Mouse (Mus musculus): ENCODE results near the gene Phf7. TPM values are rescaled to one million over a fixed set of nuclear protein-coding genes. Genes with fewer than 3 reads are reported as not detected.
A peak's percentile ranks its signal among the peaks of the same experiment; 100 is the strongest.

Gene Phf7
- polyA plus RNA-seq, 1 experiment from 2014 or later = 8.6 TPM

GRCm38 (mm10) chr14:31205562-31206467 lies 45.3 kb downstream of the Phf7 start:
- Histone ChIP-seq H3K4me3 (ENCODE audit: low read depth, low read length) (peak overlapping the region; percentile 83), H3K36me3 (ENCODE audit: control insufficient read depth, insufficient read depth) (peaks cover 33% of the 10 kb centered on the region), H3K27me3 (replicated peaks; ENCODE audit: control insufficient read depth, insufficient read depth, low read length) (no peaks in the 10 kb centered on the region), H3K9me3 (ENCODE audit: control insufficient read depth) (no peaks in the 10 kb centered on the region), H3K9ac (ENCODE audit: low read depth, low read length) (peak overlapping the region; percentile 94), H3K4me1 (replicated peaks; ENCODE audit: control insufficient read depth, insufficient read depth, low read length) (no peaks in the 10 kb centered on the region; the same call in 1 of the 2 replicates), H3K27ac (ENCODE audit: low read depth, low read length) (peak overlapping the region; percentile 88), H3K4me2 (replicated peaks; ENCODE audit: low read depth) (peak overlapping the region; percentile 88)
- TF ChIP-seq CTCF (IDR thresholded peaks at IDR 0.05; ENCODE audit: low read depth) = no peak
- peak; percentile 51 for ATAC-seq
- WGBS = under 1% methylated on average over 39 of the region's 39 CpGs

- WGBS = 6% methylated on average over 7 of the region's 8 CpGs
- Histone ChIP-seq H3K4me2 (replicated peaks; ENCODE audit: low read depth) (peak overlapping the region; percentile 88), H3K9me3 (ENCODE audit: control insufficient read depth) (no peaks in the 10 kb centered on the region), H3K36me3 (ENCODE audit: control insufficient read depth, insufficient read depth) (peaks cover 39% of the 10 kb centered on the region), H3K27me3 (replicated peaks; ENCODE audit: control insufficient read depth, insufficient read depth, low read length) (no peaks in the 10 kb centered on the region), H3K4me1 (replicated peaks; ENCODE audit: control insufficient read depth, insufficient read depth, low read length) (no peaks in the 10 kb centered on the region; the same call in 1 of the 2 replicates), H3K9ac (ENCODE audit: low read depth, low read length) (peak overlapping the region; percentile 94), H3K27ac (ENCODE audit: low read depth, low read length) (peak overlapping the region; percentile 88), H3K4me3 (ENCODE audit: low read depth, low read length) (peak overlapping the region; percentile 83)
- TF ChIP-seq CTCF (IDR thresholded peaks at IDR 0.05; ENCODE audit: low read depth) = no peak
- ATAC-seq = peak; percentile 25
Observed at GRCm38 (mm10) chr14:31205244-31205561, 45.9 kb downstream of the Phf7 start.

- peak overlapping the region; percentile 88 for H3K4me2 ChIP-seq (replicated peaks; ENCODE audit: low read depth)
- H3K4me3 ChIP-seq (ENCODE audit: low read depth, low read length) = peak overlapping the region; percentile 83
- H3K9me3 ChIP-seq (ENCODE audit: control insufficient read depth) = no peaks in the 10 kb centered on the region
- no peaks in the 10 kb centered on the region; the same call in 1 of the 2 replicates for H3K4me1 ChIP-seq (replicated peaks; ENCODE audit: control insufficient read depth, insufficient read depth, low read length)
- 40% methylated on average over 4 of the region's 4 CpGs for WGBS
- no peak; the same call in 1 of the 2 replicates for ATAC-seq
- TF ChIP-seq CTCF (IDR thresholded peaks at IDR 0.05; ENCODE audit: low read depth) = no peak
- 0 out of 2 replicates have a peak overlapping the region, but pooled peaks have one; percentile 88 for H3K27ac ChIP-seq (ENCODE audit: low read depth, low read length)
- H3K36me3 ChIP-seq (ENCODE audit: control insufficient read depth, insufficient read depth) = peaks cover 43% of the 10 kb centered on the region
- H3K9ac ChIP-seq (ENCODE audit: low read depth, low read length) = peak overlapping the region; percentile 94; the same call in 1 of the 2 replicates
- H3K27me3 ChIP-seq (replicated peaks; ENCODE audit: control insufficient read depth, insufficient read depth, low read length) = no peaks in the 10 kb centered on the region
Observed at GRCm38 (mm10) chr14:31204844-31205243, 46.3 kb downstream of the Phf7 start.

- Histone ChIP-seq H3K4me2 (replicated peaks; ENCODE audit: low read depth) (no peak overlapping the region), H3K4me3 (ENCODE audit: low read depth, low read length) (no peak overlapping the region), H3K9ac (ENCODE audit: low read depth, low read length) (no peak overlapping the region), H3K36me3 (ENCODE audit: control insufficient read depth, insufficient read depth) (peaks cover 61% of the 10 kb centered on the region), H3K27me3 (replicated peaks; ENCODE audit: control insufficient read depth, insufficient read depth, low read length) (no peaks in the 10 kb centered on the region), H3K4me1 (replicated peaks; ENCODE audit: control insufficient read depth, insufficient read depth, low read length) (no peaks in the 10 kb centered on the region; the same call in 1 of the 2 replicates), H3K27ac (ENCODE audit: low read depth, low read length) (0 out of 2 replicates have a peak overlapping the region, but pooled peaks have one; percentile 15), H3K9me3 (ENCODE audit: control insufficient read depth) (no peaks in the 10 kb centered on the region)
- WGBS = 68% methylated on average over 3 of the region's 3 CpGs
- no peak for ATAC-seq
- no peak for TF ChIP-seq CTCF (IDR thresholded peaks at IDR 0.05; ENCODE audit: low read depth)
Observed at GRCm38 (mm10) chr14:31200038-31200437, 51.1 kb downstream of the Phf7 start.

- H3K27me3 ChIP-seq (replicated peaks; ENCODE audit: control insufficient read depth, insufficient read depth, low read length) = no peaks in the 10 kb centered on the region
- peaks cover 65% of the 10 kb centered on the region for H3K36me3 ChIP-seq (ENCODE audit: control insufficient read depth, insufficient read depth)
- H3K9ac ChIP-seq (ENCODE audit: low read depth, low read length) = no peak overlapping the region
- no peak overlapping the region for H3K4me3 ChIP-seq (ENCODE audit: low read depth, low read length)
- WGBS = 92% methylated on average over 7 of the region's 7 CpGs
- no peaks in the 10 kb centered on the region for H3K9me3 ChIP-seq (ENCODE audit: control insufficient read depth)
- no peak for ATAC-seq
- H3K4me1 ChIP-seq (replicated peaks; ENCODE audit: control insufficient read depth, insufficient read depth, low read length) = no peaks in the 10 kb centered on the region; the same call in 1 of the 2 replicates
- no peak for TF ChIP-seq CTCF (IDR thresholded peaks at IDR 0.05; ENCODE audit: low read depth)
- H3K4me2 ChIP-seq (replicated peaks; ENCODE audit: low read depth) = no peak overlapping the region
- H3K27ac ChIP-seq (ENCODE audit: low read depth, low read length) = no peak overlapping the region
Observed at GRCm38 (mm10) chr14:31199599-31199998, 51.5 kb downstream of the Phf7 start.

Measured in intestine, postnatal 0 days (tissue).